Comparison of ENCODE assay signal across 8 mouse cellular contexts in the genomic region with DNA sequence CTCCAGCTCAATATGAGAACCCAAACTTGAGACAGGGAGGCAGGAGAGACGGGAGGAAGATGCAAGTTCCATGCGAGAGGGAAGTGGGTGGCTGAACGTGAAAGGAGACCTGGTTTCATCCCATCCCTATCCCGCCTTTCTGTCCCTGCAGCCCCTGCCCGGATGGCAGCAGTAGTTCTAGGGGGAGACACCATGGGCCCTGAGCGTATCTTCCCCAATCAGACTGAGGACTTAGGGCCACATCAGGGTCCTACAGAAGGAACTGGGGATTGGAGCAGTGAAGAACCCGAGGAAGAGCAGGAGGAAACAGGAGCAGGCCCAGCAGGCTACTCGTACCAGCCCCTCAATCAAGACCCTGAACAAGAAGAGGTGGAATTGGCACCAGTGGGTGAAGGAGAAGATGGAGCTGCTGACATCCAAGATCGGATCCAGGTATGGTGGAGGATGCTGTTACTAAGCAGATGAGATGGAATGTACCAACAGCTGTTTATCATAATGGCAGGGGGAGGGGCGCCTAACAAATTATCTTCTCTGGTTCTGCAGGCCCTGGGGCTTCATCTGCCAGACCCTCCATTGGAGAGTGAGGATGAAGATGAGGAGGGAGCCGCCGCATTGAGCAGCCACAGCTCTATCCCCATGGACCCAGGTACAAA. TPM values are rescaled to one million over a fixed set of nuclear protein-coding genes. Genes with fewer than 3 reads are reported as not detected.
DNase-seq lines count a peak whose midpoint lies in the region; ATAC-seq and TF ChIP-seq lines count a peak whose summit lies in the region.

No protein-coding gene starts in this region.

- no peak for DNase-seq in kidney, postnatal 36 days
- DNase-seq in gastrocnemius, postnatal 4 days (ENCODE audit: low spot score in 2 of 2) = no peak
- no peak for DNase-seq in left cerebral cortex, postnatal 36 days (ENCODE audit: low spot score in 2 of 2)
- DNase-seq in left cerebral cortex, postnatal 14 days (ENCODE audit: low spot score in 2 of 2) = no peak

- WGBS in kidney, embryonic 14.5 days = 28% methylated on average over 12 of the region's 12 CpGs
- 32% methylated on average over 12 of the region's 12 CpGs for WGBS in bone marrow, adult 2 months
- 24% methylated on average over 12 of the region's 12 CpGs for WGBS in hindbrain, embryonic 12.5 days
- WGBS in midbrain, embryonic 15.5 days = 26% methylated on average over 12 of the region's 12 CpGs

- no peak for TF ChIP-seq POLR2A in bone marrow, adult 2 months (IDR thresholded peaks at IDR 0.05; ENCODE audit: borderline replicate concordance, control insufficient read depth, low read depth, low read length)

- peaks cover 59% of the 10 kb centered on the region for H3K36me3 ChIP-seq in kidney, embryonic 14.5 days (ENCODE audit: control insufficient read depth, insufficient read depth, low read length)
- H3K36me3 ChIP-seq in hindbrain, embryonic 12.5 days = peaks cover 63% of the 10 kb centered on the region
- H3K36me3 ChIP-seq in midbrain, embryonic 15.5 days (replicated peaks) = peaks cover 42% of the 10 kb centered on the region

- ATAC-seq in kidney, embryonic 14.5 days (ENCODE audit: low FRiP score, low TSS enrichment) = no peak
- peak; percentile 2; the same call in 1 of the 2 replicates for ATAC-seq in hindbrain, embryonic 12.5 days (ENCODE audit: low FRiP score)
- peak; percentile 7 for ATAC-seq in midbrain, embryonic 15.5 days (replicated peaks)

- peak overlapping the region; percentile 64 for H3K9ac ChIP-seq in kidney, embryonic 14.5 days (ENCODE audit: low read depth, low read length)
- H3K9ac ChIP-seq in hindbrain, embryonic 12.5 days = peak overlapping the region; percentile 82
- peak overlapping the region; percentile 49 for H3K9ac ChIP-seq in midbrain, embryonic 15.5 days

- peak overlapping the region; percentile 59 for H3K4me3 ChIP-seq in kidney, embryonic 14.5 days (ENCODE audit: low read length)
- H3K4me3 ChIP-seq in bone marrow, adult 2 months (replicated peaks; ENCODE audit: control insufficient read depth, low read depth, low read length) = peak overlapping the region; percentile 65
- peak overlapping the region; percentile 50 for H3K4me3 ChIP-seq in hindbrain, embryonic 12.5 days
- H3K4me3 ChIP-seq in midbrain, embryonic 15.5 days = peak overlapping the region; percentile 86

- peak overlapping the region; percentile 69 for H3K4me2 ChIP-seq in kidney, embryonic 14.5 days (replicated peaks; ENCODE audit: low read depth, low read length)
- H3K4me2 ChIP-seq in hindbrain, embryonic 12.5 days (replicated peaks) = peak overlapping the region; percentile 92
- peak overlapping the region; percentile 81 for H3K4me2 ChIP-seq in midbrain, embryonic 15.5 days

- H3K9me3 ChIP-seq in kidney, embryonic 14.5 days (ENCODE audit: control insufficient read depth, low read length) = no peaks in the 10 kb centered on the region
- no peaks in the 10 kb centered on the region for H3K9me3 ChIP-seq in hindbrain, embryonic 12.5 days (replicated peaks)
- no peaks in the 10 kb centered on the region for H3K9me3 ChIP-seq in midbrain, embryonic 15.5 days

- H3K27ac ChIP-seq in kidney, embryonic 14.5 days (ENCODE audit: low read depth, low read length) = no peak overlapping the region
- H3K27ac ChIP-seq in bone marrow, adult 2 months (ENCODE audit: control insufficient read depth, insufficient read depth, low read depth, low read length, poor library complexity) = no peak overlapping the region; the same call in 1 of the 2 replicates
- peak overlapping the region; percentile 80 for H3K27ac ChIP-seq in hindbrain, embryonic 12.5 days
- H3K27ac ChIP-seq in midbrain, embryonic 15.5 days = peak overlapping the region; percentile 90

- H3K4me1 ChIP-seq in kidney, embryonic 14.5 days (ENCODE audit: control insufficient read depth, insufficient read depth, low read length) = peaks cover 19% of the 10 kb centered on the region
- H3K4me1 ChIP-seq in bone marrow, adult 2 months (ENCODE audit: control insufficient read depth, insufficient read depth, low read length) = peaks cover 4% of the 10 kb centered on the region
- peaks cover 24% of the 10 kb centered on the region for H3K4me1 ChIP-seq in hindbrain, embryonic 12.5 days
- H3K4me1 ChIP-seq in midbrain, embryonic 15.5 days = peaks cover 29% of the 10 kb centered on the region

- no peaks in the 10 kb centered on the region for H3K27me3 ChIP-seq in kidney, embryonic 14.5 days (ENCODE audit: control insufficient read depth, insufficient read depth, low read length)
- no peaks in the 10 kb centered on the region for H3K27me3 ChIP-seq in hindbrain, embryonic 12.5 days
- no peaks in the 10 kb centered on the region for H3K27me3 ChIP-seq in midbrain, embryonic 15.5 days (replicated peaks)

- intact Hi-C loops in left cerebral cortex, postnatal 36 days (cut with DNase I) = loop anchor here (2.0 kb wide), 1 partner anchor 35 kb away; a partner anchor contains a TSS
- intact Hi-C loops in left cerebral cortex, postnatal 14 days (cut with DNase I) = no loop called here

- no peak for TF ChIP-seq CTCF in bone marrow, adult 2 months (IDR thresholded peaks at IDR 0.05; ENCODE audit: control insufficient read depth, insufficient read depth, low read length)

RNA-seq across cellular contexts. Expression of a gene that starts 0.9 kb away (rescaled TPM):
- 91.0 and 110 TPM in 2 replicates for polyA plus RNA-seq in kidney, embryonic 14.5 days (2014; fragmentation: Nextera tagmentation; extraction: Ambion mirVana)
- 37.6 and 41.7 TPM in 2 replicates for polyA plus RNA-seq in bone marrow, adult 2 months (2011; ENCODE audit: insufficient read depth, insufficient read length, low replicate concordance, missing spikeins)
- polyA plus RNA-seq in hindbrain, embryonic 12.5 days (2016; fragmentation: Nextera tagmentation; extraction: Ambion mirVana) = 139 and 141 TPM in 2 replicates
- polyA plus RNA-seq in midbrain, embryonic 15.5 days (2015; fragmentation: Nextera tagmentation; extraction: Ambion mirVana) = 172 and 180 TPM in 2 replicates
- 100 to 1,000 TPM; 191 to 192 TPM for total RNA-seq in gastrocnemius, postnatal 4 days (2021)
- total RNA-seq in left cerebral cortex, postnatal 36 days (2021) = 100 to 1,000 TPM; 188 to 234 TPM
- 100 to 1,000 TPM; 200 to 204 TPM for total RNA-seq in left cerebral cortex, postnatal 14 days (2021)

RNA-seq across cellular contexts. Expression of a gene that starts 3.0 kb away (rescaled TPM):
- polyA plus RNA-seq in kidney, embryonic 14.5 days (2014; fragmentation: Nextera tagmentation; extraction: Ambion mirVana) = 148 and 174 TPM in 2 replicates
- 31.5 and 53.0 TPM in 2 replicates for polyA plus RNA-seq in bone marrow, adult 2 months (2011; ENCODE audit: insufficient read depth, insufficient read length, low replicate concordance, missing spikeins)
- polyA plus RNA-seq in hindbrain, embryonic 12.5 days (2016; fragmentation: Nextera tagmentation; extraction: Ambion mirVana) = 178 and 183 TPM in 2 replicates
- 277 and 304 TPM in 2 replicates for polyA plus RNA-seq in midbrain, embryonic 15.5 days (2015; fragmentation: Nextera tagmentation; extraction: Ambion mirVana)
- 10 to 100 TPM; 72.3 to 75.8 TPM for total RNA-seq in gastrocnemius, postnatal 4 days (2021)
- total RNA-seq in left cerebral cortex, postnatal 36 days (2021) = 100 to 1,000 TPM; 118 to 128 TPM
- total RNA-seq in left cerebral cortex, postnatal 14 days (2021) = 100 to 1,000 TPM; 105 to 120 TPM

RNA-seq across cellular contexts. Expression of a gene that starts 7.4 kb away (rescaled TPM):
- 54.0 and 66.5 TPM in 2 replicates for polyA plus RNA-seq in kidney, embryonic 14.5 days (2014; fragmentation: Nextera tagmentation; extraction: Ambion mirVana)
- 10.3 and 23.3 TPM in 2 replicates for polyA plus RNA-seq in bone marrow, adult 2 months (2011; ENCODE audit: insufficient read depth, insufficient read length, low replicate concordance, missing spikeins)
- 54.2 and 61.8 TPM in 2 replicates for polyA plus RNA-seq in hindbrain, embryonic 12.5 days (2016; fragmentation: Nextera tagmentation; extraction: Ambion mirVana)
- 49.9 and 50.8 TPM in 2 replicates for polyA plus RNA-seq in midbrain, embryonic 15.5 days (2015; fragmentation: Nextera tagmentation; extraction: Ambion mirVana)
- total RNA-seq in gastrocnemius, postnatal 4 days (2021) = 10 to 100 TPM; 17.9 to 21.6 TPM
- total RNA-seq in left cerebral cortex, postnatal 36 days (2021) = 10 to 100 TPM; 14.9 to 16.5 TPM
- total RNA-seq in left cerebral cortex, postnatal 14 days (2021) = 10 to 100 TPM; 14.1 to 15.7 TPM

RNA-seq across cellular contexts. Expression of a gene that starts 23.3 kb away (rescaled TPM):
- 61.1 and 99.9 TPM in 2 replicates for polyA plus RNA-seq in kidney, embryonic 14.5 days (2014; fragmentation: Nextera tagmentation; extraction: Ambion mirVana)
- polyA plus RNA-seq in bone marrow, adult 2 months (2011; ENCODE audit: insufficient read depth, insufficient read length, low replicate concordance, missing spikeins) = 23.7 and 47.1 TPM in 2 replicates
- polyA plus RNA-seq in hindbrain, embryonic 12.5 days (2016; fragmentation: Nextera tagmentation; extraction: Ambion mirVana) = 103 and 106 TPM in 2 replicates
- polyA plus RNA-seq in midbrain, embryonic 15.5 days (2015; fragmentation: Nextera tagmentation; extraction: Ambion mirVana) = 103 and 112 TPM in 2 replicates
- 10 to 100 TPM; 55.4 to 58.1 TPM for total RNA-seq in gastrocnemius, postnatal 4 days (2021)
- 10 to 100 TPM; 81.9 to 84.7 TPM for total RNA-seq in left cerebral cortex, postnatal 36 days (2021)
- 10 to 100 TPM; 85.4 to 90.8 TPM for total RNA-seq in left cerebral cortex, postnatal 14 days (2021)

RNA-seq across cellular contexts. Expression of a gene that starts 29.7 kb away (rescaled TPM):
- polyA plus RNA-seq in kidney, embryonic 14.5 days (2014; fragmentation: Nextera tagmentation; extraction: Ambion mirVana) = 20.5 and 21.0 TPM in 2 replicates
- polyA plus RNA-seq in bone marrow, adult 2 months (2011; ENCODE audit: insufficient read depth, insufficient read length, low replicate concordance, missing spikeins) = 22.6 and 28.8 TPM in 2 replicates
- 33.9 and 38.0 TPM in 2 replicates for polyA plus RNA-seq in hindbrain, embryonic 12.5 days (2016; fragmentation: Nextera tagmentation; extraction: Ambion mirVana)
- polyA plus RNA-seq in midbrain, embryonic 15.5 days (2015; fragmentation: Nextera tagmentation; extraction: Ambion mirVana) = 28.2 and 31.9 TPM in 2 replicates
- 10 to 100 TPM; 17.6 to 19.6 TPM for total RNA-seq in gastrocnemius, postnatal 4 days (2021)
- 10 to 100 TPM; 50.6 to 52.4 TPM for total RNA-seq in left cerebral cortex, postnatal 36 days (2021)
- total RNA-seq in left cerebral cortex, postnatal 14 days (2021) = 10 to 100 TPM; 37.6 to 38.1 TPM

Comparison
In these comparisons a context has a peak if more than half of its experiments do, and no peak if none do; other contexts are left out.
1. H3K27ac ChIP-seq: peak in hindbrain, embryonic 12.5 days (single experiment) and midbrain, embryonic 15.5 days (single experiment); none in kidney, embryonic 14.5 days (single experiment) and bone marrow, adult 2 months (single experiment).
2. Peak in every context shown above with its lines, with median percentiles within 50 percentile points of each other: H3K4me2 ChIP-seq, H3K4me3 ChIP-seq and H3K9ac ChIP-seq.